Mouse (Mus musculus) limb, embryonic 13.5 days (tissue): ENCODE results near the gene Slc25a48. TPM values are rescaled to one million over a fixed set of nuclear protein-coding genes. Genes with fewer than 3 reads are reported as not detected.
A peak's percentile ranks its signal among the peaks of the same experiment; 100 is the strongest.

ENCODE experiments used
- ATAC-seq: fragments of 200-750 bp; cut with Nextera tagmentation; 2 replicates; pipeline ENCODE4 v1.8.0; 2017; ENCODE audit warnings: low read depth, moderate number of reproducible peaks, moderate TSS enrichment; ENCODE audit not compliant: low FRiP score
- H3K27ac ChIP-seq: fragments of 300-500 bp; sonication (generic); 2 replicates; pipeline ENCODE4 v1.5.1; 2015; ENCODE audit warnings: inconsistent platforms, mild to moderate bottlenecking, moderate library complexity
- H3K27me3 ChIP-seq: fragments of 300-500 bp; sonication (generic); 2 replicates; pipeline ENCODE4 v1.6.1; 2015; ENCODE audit warnings: mild to moderate bottlenecking, inconsistent platforms
- H3K36me3 ChIP-seq: fragments of 300-500 bp; sonication (generic); 2 replicates; pipeline ENCODE4 v1.6.1; 2015; ENCODE audit warnings: inconsistent platforms, mild to moderate bottlenecking, moderate library complexity
- H3K4me1 ChIP-seq: fragments of 300-500 bp; sonication (generic); 2 replicates; pipeline ENCODE4 v1.6.1; 2015; ENCODE audit warnings: inconsistent platforms
- H3K4me2 ChIP-seq: fragments of 300-500 bp; sonication (generic); replicated peaks from 2 replicates; pipeline ENCODE4 v1.6.1; 2015; ENCODE audit warnings: inconsistent platforms, mild to moderate bottlenecking, moderate library complexity
- H3K4me3 ChIP-seq: fragments of 300-500 bp; sonication (generic); 2 replicates; pipeline ENCODE4 v1.5.1; 2015; ENCODE audit warnings: moderate library complexity, mild to moderate bottlenecking, inconsistent platforms
- H3K9ac ChIP-seq: fragments of 300-500 bp; sonication (generic); 2 replicates; pipeline ENCODE4 v1.6.1; 2015; ENCODE audit warnings: mild to moderate bottlenecking, inconsistent platforms
- H3K9me3 ChIP-seq: fragments of 300-500 bp; sonication (generic); 2 replicates; pipeline ENCODE4 v1.6.1; 2016; ENCODE audit warnings: inconsistent platforms
- WGBS: fragments of 180-500 bp; shearing (Covaris S2); methylation state at CpG from one replicate; pipeline ENCODE4 v1.1.7; 2015; 5-methylcytosine and 5-hydroxymethylcytosine counted together
- polyA plus RNA-seq: library from polyadenylated mRNA; unstranded; fragments of >200 nt; fragmentation: Nextera tagmentation; extraction: Ambion mirVana; gene quantifications from 2 replicates; pipeline ENCODE4 v1.2.1, GENCODE M21; 2015

Gene Slc25a48
- polyA plus RNA-seq, 1 experiment from 2014 or later = 0.28 TPM

DNA sequence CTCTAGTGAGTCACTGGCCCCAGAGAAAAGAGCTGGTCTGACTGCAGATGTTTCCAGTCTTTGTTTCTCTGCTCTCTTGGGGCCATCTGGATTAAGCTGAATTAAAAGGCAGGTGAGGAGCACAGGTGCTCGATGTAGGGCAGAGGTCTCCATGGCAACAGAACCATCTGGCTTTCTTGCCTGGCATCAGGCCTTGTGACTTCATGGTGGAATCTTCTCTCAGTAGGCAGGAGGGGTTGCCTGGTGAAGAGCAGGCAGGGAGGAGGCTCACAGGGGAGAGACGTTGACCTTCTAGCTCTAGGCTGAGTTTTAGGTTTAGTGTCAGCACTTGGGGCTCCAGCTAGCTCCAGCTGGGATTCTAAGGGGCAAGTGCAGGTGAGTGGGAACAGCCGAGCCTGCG, 11.8 kb upstream of the Slc25a48 start, which contains the start of gene Gm3045:
Gene Gm3045, plus strand, starts transcription at position 230 of the 400 bp plus-strand sequence.
- no peak for ATAC-seq
- Histone ChIP-seq H3K27me3 (peaks cover 3% of the 10 kb centered on the region; the same call in 1 of the 2 replicates), H3K36me3 (no peaks in the 10 kb centered on the region), H3K4me3 (no peak within 1 kb of the TSS), H3K4me1 (peaks cover 27% of the 10 kb centered on the region), H3K9me3 (no peaks in the 10 kb centered on the region), H3K27ac (no peak within 1 kb of the TSS), H3K4me2 (no peak within 1 kb of the TSS), H3K9ac (no peak within 1 kb of the TSS)
- WGBS = 59% methylated on average over 4 of the region's 4 CpGs

DNA sequence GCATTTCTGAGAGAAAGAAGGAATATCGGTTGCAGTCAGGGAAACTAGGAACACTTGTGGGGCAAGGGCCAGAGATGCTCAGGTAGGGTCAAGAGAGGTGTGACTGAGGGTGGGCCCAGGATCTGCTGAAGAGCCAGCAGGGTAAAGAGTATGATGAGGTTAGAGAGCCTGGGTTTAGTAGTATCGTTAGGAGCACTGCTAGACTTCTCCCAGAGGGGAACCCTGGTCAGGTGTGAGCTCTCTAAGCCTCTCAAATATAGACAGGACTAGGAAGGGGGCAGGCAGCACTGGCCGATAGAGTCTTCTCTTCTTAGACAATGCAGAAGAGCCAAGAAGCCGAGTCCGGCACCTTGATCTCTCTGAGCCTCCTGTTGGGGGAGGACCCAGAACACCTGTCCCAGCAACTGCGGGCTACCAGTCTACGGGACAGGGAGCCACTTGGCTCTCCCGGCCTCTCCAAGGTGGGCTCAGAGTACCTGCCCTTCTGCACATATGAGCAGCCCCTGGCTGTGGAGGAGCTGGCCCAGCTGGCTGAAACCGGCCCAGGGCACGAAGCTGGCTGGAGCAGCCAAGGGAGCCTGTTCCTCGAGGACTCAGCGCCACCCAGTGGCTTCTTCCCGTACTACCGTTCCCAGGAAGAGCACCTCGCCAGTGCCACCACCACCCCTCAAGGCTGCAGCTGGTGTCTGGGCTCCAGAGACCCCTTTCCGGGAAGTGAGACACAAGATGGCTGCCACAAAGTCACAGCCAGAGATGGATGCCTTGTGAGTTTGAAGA, 9.2 kb upstream of the Slc25a48 start:
- H3K27ac ChIP-seq = no peak overlapping the region
- H3K4me1 ChIP-seq = peaks cover 19% of the 10 kb centered on the region; the same call in 1 of the 2 replicates
- ATAC-seq = peak; percentile 76
- H3K36me3 ChIP-seq = no peaks in the 10 kb centered on the region
- no peak overlapping the region for H3K9ac ChIP-seq
- H3K9me3 ChIP-seq = no peaks in the 10 kb centered on the region
- whole genome bisulfite sequencing = 30% methylated on average over 16 of the region's 16 CpGs
- no peak overlapping the region for H3K4me3 ChIP-seq
- peaks cover 3% of the 10 kb centered on the region; the same call in 1 of the 2 replicates for H3K27me3 ChIP-seq
- no peak overlapping the region for H3K4me2 ChIP-seq

- H3K4me3 ChIP-seq = no peak overlapping the region
- H3K36me3 ChIP-seq = no peaks in the 10 kb centered on the region
- no peak overlapping the region for H3K4me2 ChIP-seq
- no peaks in the 10 kb centered on the region for H3K9me3 ChIP-seq
- H3K27ac ChIP-seq = no peak overlapping the region
- peaks cover 19% of the 10 kb centered on the region; the same call in 1 of the 2 replicates for H3K4me1 ChIP-seq
- peaks cover 30% of the 10 kb centered on the region for H3K27me3 ChIP-seq
- H3K9ac ChIP-seq = peak overlapping the region; percentile 9; the same call in 1 of the 2 replicates
- no peak for ATAC-seq
- 83% methylated on average over 11 of the region's 12 CpGs for WGBS
Measured at GRCm38 (mm10) chr13:56432496-56432895, 5.7 kb upstream of the Slc25a48 start.

GRCm38 (mm10) chr13:56433466-56433865, 4.7 kb upstream of the Slc25a48 start:
- Histone ChIP-seq H3K4me3 (no peak overlapping the region), H3K27ac (no peak overlapping the region), H3K9me3 (no peaks in the 10 kb centered on the region), H3K4me2 (no peak overlapping the region; the same call in 1 of the 2 replicates), H3K9ac (no peak overlapping the region; the same call in 1 of the 2 replicates), H3K36me3 (no peaks in the 10 kb centered on the region), H3K27me3 (peaks cover 39% of the 10 kb centered on the region), H3K4me1 (peaks cover 26% of the 10 kb centered on the region)
- ATAC-seq = 0 out of 2 replicates have a peak, but pooled peaks have one; percentile 34
- WGBS = 14% methylated on average over 10 of the region's 10 CpGs

GRCm38 (mm10) chr13:56434311-56434751, 3.8 kb upstream of the Slc25a48 start:
- H3K27me3 ChIP-seq = peaks cover 48% of the 10 kb centered on the region
- no peaks in the 10 kb centered on the region for H3K9me3 ChIP-seq
- no peak overlapping the region for H3K4me2 ChIP-seq
- H3K4me3 ChIP-seq = no peak overlapping the region
- ATAC-seq = no peak
- no peak overlapping the region for H3K27ac ChIP-seq
- H3K9ac ChIP-seq = no peak overlapping the region; the same call in 1 of the 2 replicates
- H3K36me3 ChIP-seq = no peaks in the 10 kb centered on the region
- peaks cover 25% of the 10 kb centered on the region for H3K4me1 ChIP-seq
- WGBS = 80% methylated on average over 9 of the region's 9 CpGs

DNA sequence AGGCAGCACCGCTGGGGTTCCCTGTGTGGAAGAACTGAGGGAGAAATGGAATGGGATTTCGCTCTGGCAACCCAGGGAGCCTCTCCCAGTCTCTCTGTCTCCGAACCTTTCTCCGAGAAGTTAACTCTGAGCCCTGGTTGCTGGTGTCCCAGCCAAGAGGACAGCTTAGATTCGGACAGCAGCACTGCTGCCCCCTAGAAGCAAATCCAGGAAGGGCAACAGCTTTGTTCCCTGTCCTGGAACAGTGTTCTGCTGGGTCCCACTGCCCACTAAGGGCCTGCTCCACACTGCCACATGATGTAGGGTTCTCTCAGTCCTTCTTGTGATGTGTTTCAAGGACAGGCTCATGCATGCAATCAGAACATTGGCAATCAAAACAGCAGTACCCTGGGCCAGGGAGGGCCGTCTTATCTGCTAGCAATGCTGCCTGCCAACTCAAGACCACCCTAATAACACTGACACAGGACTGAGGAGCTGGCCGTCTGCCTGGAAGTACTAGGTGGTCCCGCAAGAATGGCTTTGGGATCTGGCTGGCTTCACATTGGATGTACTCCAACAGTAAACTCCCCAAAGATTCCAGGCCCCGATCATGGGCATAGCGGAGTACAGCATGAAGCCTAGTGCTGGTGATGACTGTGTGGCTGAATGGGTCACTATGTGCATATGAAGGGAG, 2.4 kb upstream of the Slc25a48 start:
- no peak overlapping the region for H3K9ac ChIP-seq
- no peak overlapping the region for H3K27ac ChIP-seq
- H3K9me3 ChIP-seq = 0 out of 2 replicates have a peak, but pooled peaks cover under 1% of the 10 kb centered on the region
- ATAC-seq = no peak
- no peak overlapping the region for H3K4me2 ChIP-seq
- peaks cover 23% of the 10 kb centered on the region for H3K4me1 ChIP-seq
- H3K36me3 ChIP-seq = no peaks in the 10 kb centered on the region
- 60% methylated on average over 10 of the region's 10 CpGs for WGBS
- peaks cover 62% of the 10 kb centered on the region for H3K27me3 ChIP-seq
- H3K4me3 ChIP-seq = no peak overlapping the region

GRCm38 (mm10) chr13:56443411-56443810, 5.3 kb downstream of the Slc25a48 start:
- WGBS = 79% methylated on average over 7 of the region's 7 CpGs
- Histone ChIP-seq H3K4me2 (no peak overlapping the region), H3K27ac (no peak overlapping the region), H3K4me1 (peaks cover 8% of the 10 kb centered on the region), H3K4me3 (no peak overlapping the region), H3K36me3 (no peaks in the 10 kb centered on the region), H3K9ac (no peak overlapping the region), H3K9me3 (0 out of 2 replicates have a peak, but pooled peaks cover 4% of the 10 kb centered on the region), H3K27me3 (peaks cover 28% of the 10 kb centered on the region)
- ATAC-seq = no peak

DNA sequence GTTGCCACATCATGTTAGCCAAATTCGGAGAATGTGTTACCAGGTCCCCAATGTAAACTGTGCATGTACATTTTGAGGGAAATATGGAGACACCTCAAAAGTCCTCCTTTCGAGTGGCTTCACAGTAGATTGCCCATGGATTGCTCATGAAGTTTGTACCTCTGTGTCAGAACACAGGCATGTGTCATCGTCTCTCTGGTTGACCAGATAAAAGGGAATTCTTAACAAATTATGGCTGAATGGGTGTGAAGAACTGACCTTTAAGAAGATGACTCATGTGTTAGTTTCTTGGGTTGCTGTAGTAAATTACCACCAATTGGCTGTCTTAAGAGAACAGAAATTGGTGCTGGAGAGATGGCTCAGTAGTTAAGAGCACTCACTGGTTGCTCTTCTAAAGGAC, 6.0 kb downstream of the Slc25a48 start:
- Histone ChIP-seq H3K4me3 (no peak overlapping the region), H3K4me1 (peaks cover 5% of the 10 kb centered on the region), H3K9me3 (0 out of 2 replicates have a peak, but pooled peaks cover 4% of the 10 kb centered on the region), H3K27ac (no peak overlapping the region), H3K9ac (no peak overlapping the region), H3K27me3 (peaks cover 26% of the 10 kb centered on the region), H3K4me2 (no peak overlapping the region), H3K36me3 (no peaks in the 10 kb centered on the region)
- 90% methylated on average over 3 of the region's 3 CpGs for WGBS
- ATAC-seq = no peak

GRCm38 (mm10) chr13:56444996-56445395, 6.8 kb downstream of the Slc25a48 start:
- H3K27ac ChIP-seq = no peak overlapping the region
- H3K36me3 ChIP-seq = no peaks in the 10 kb centered on the region
- H3K9me3 ChIP-seq = 0 out of 2 replicates have a peak, but pooled peaks cover 4% of the 10 kb centered on the region
- no peak for ATAC-seq
- WGBS = 86% methylated on average over 6 of the region's 6 CpGs
- H3K4me1 ChIP-seq = peaks cover 12% of the 10 kb centered on the region
- H3K27me3 ChIP-seq = peaks cover 17% of the 10 kb centered on the region
- H3K4me3 ChIP-seq = no peak overlapping the region
- H3K9ac ChIP-seq = no peak overlapping the region
- H3K4me2 ChIP-seq = no peak overlapping the region

DNA sequence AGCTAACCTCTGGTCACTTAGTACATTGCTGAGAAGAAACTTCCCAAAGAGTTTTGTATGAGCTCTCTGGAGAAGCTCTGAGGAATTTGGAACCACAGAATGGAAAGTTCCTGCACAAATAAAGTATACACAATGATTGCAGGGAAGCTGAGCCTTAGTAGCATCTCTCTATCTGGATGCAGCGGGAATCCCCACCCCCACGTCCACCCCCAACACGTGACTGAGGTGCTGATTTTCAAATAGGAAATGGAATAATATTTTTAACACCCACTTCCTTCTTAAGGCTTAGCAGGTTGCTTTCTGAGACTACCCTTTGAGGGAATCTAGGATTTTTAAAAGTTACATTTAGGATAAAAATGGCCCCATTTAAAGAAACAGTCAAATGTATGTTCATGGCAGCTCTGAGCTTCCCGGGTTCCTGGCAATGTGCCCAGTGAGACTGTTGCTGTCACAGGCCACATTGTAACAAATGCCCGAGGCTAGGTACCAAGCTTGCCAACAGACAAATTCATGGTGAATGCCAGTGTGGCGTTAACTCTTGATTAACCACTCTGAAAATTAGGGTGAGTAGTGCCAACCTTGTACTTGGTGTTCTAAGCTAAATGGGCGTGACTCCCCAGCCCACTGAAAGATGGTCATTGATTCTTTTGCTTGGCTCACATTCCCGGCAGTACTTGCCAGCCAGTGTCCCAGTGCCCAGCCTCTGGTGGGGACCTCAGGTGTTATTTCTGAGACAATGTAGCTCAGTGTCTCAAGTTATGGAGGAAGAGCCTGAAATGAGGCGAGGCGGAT, 11.3 kb downstream of the Slc25a48 start:
- 71% methylated on average over 10 of the region's 10 CpGs for WGBS
- no peak overlapping the region for H3K9ac ChIP-seq
- H3K4me1 ChIP-seq = peaks cover 12% of the 10 kb centered on the region
- H3K36me3 ChIP-seq = no peaks in the 10 kb centered on the region
- H3K9me3 ChIP-seq = no peaks in the 10 kb centered on the region
- no peak overlapping the region for H3K4me2 ChIP-seq
- H3K27ac ChIP-seq = no peak overlapping the region
- no peak for ATAC-seq
- no peak overlapping the region for H3K4me3 ChIP-seq
- H3K27me3 ChIP-seq = peaks cover 5% of the 10 kb centered on the region; the same call in 1 of the 2 replicates

DNA sequence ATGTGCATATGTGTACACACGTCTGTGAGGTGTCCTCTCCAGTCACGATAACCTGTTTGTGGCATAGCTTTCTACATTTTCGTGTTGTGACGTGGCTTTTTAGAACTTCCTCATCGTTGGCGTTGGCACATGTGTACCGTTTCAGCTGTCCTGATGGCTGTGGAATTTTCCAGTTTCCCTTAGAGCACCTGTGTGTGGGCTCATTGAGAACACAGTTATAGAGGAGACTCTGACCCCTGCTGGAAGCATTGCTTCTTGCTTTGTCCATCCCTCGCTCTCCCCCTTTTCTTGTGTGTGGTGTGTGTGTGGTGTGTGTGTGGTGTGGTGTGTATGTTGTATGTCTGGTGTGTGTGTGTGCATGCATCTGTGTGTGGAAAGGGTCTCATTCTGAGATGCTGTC, 11.9 kb downstream of the Slc25a48 start:
- no peak overlapping the region for H3K9ac ChIP-seq
- no peak for ATAC-seq
- WGBS = 78% methylated on average over 8 of the region's 8 CpGs

More for the DNA sequence above, 11.9 kb downstream of the Slc25a48 start:
- peaks cover 5% of the 10 kb centered on the region; the same call in 1 of the 2 replicates for H3K27me3 ChIP-seq
- H3K36me3 ChIP-seq = no peaks in the 10 kb centered on the region
- H3K27ac ChIP-seq = no peak overlapping the region
- H3K4me3 ChIP-seq = no peak overlapping the region
- H3K4me1 ChIP-seq = peaks cover 12% of the 10 kb centered on the region
- H3K4me2 ChIP-seq = no peak overlapping the region
- no peaks in the 10 kb centered on the region for H3K9me3 ChIP-seq
